Mouse (Mus musculus) megakaryocyte, embryonic 14.5 days (primary cell): Measurements from ENCODE around the gene Stap2. TPM values are rescaled to one million over a fixed set of nuclear protein-coding genes. Genes with fewer than 3 reads are reported as not detected.

Source experiments
- H3K27me3 ChIP-seq: replicated peaks from 2 replicates; pipeline ENCODE3; 2012; ENCODE audit warnings: inconsistent platforms
- H3K36me3 ChIP-seq: replicated peaks from 2 replicates; pipeline ENCODE3; 2012; ENCODE audit warnings: low read length, inconsistent platforms, mixed read lengths
- H3K4me1 ChIP-seq: 2 replicates; pipeline ENCODE4 v1.6.1; 2012; ENCODE audit warnings: inconsistent platforms
- H3K4me3 ChIP-seq: replicated peaks from 2 replicates; pipeline ENCODE3; 2012; ENCODE audit warnings: moderate library complexity, mild to moderate bottlenecking, inconsistent platforms
- H3K9me3 ChIP-seq: 2 replicates; pipeline ENCODE4 v1.6.1; 2012; ENCODE audit warnings: inconsistent platforms
- FLI1 ChIP-seq: IDR thresholded peaks from 2 replicates; pipeline ENCODE4 v1.6.1; 2012; ENCODE audit warnings: low read length, inconsistent platforms, mixed read lengths
- GATA1 ChIP-seq: IDR thresholded peaks from 3 replicates; pipeline ENCODE4 v1.6.1; 2012; ENCODE audit warnings: mixed read lengths, low read length, inconsistent platforms, borderline replicate concordance
- polyA plus RNA-seq: library from polyadenylated mRNA; stranded (reverse); fragments of >175 nt; gene quantifications from 2 replicates; pipeline ENCODE4 v1.2.3, GENCODE M21; 2012; ENCODE audit warnings: low replicate concordance; ENCODE audit not compliant: insufficient read depth

The Stap2 gene
- polyA plus RNA-seq, 1 experiment = 0.21 TPM

- Histone ChIP-seq H3K4me3 (no peak overlapping the region), H3K4me1 (peaks cover 51% of the 10 kb centered on the region), H3K27me3 (no peaks in the 10 kb centered on the region), H3K9me3 (no peaks in the 10 kb centered on the region), H3K36me3 (peaks cover 91% of the 10 kb centered on the region)
- TF ChIP-seq FLI1 (no peak), GATA1 (no peak)
These were observed 12.5 kb upstream of the Stap2 start for GRCm38 (mm10) chr17:56017848-56018247.

GRCm38 (mm10) chr17:56016793-56017785 is 11.7 kb upstream of the Stap2 start:
- Histone ChIP-seq H3K4me1 (peaks cover 47% of the 10 kb centered on the region), H3K36me3 (peaks cover 87% of the 10 kb centered on the region), H3K9me3 (no peaks in the 10 kb centered on the region), H3K4me3 (no peak overlapping the region), H3K27me3 (peaks cover 3% of the 10 kb centered on the region)
- TF ChIP-seq GATA1 = no peak
- TF ChIP-seq FLI1 = no peak

GRCm38 (mm10) chr17:56016382-56016781 is 11.0 kb upstream of the Stap2 start:
- Histone ChIP-seq H3K4me3 (no peak overlapping the region), H3K4me1 (peaks cover 47% of the 10 kb centered on the region), H3K36me3 (peaks cover 87% of the 10 kb centered on the region), H3K9me3 (no peaks in the 10 kb centered on the region), H3K27me3 (peaks cover 10% of the 10 kb centered on the region)
- TF ChIP-seq FLI1 (no peak), GATA1 (no peak)

GRCm38 (mm10) chr17:56015293-56015692 is 9.9 kb upstream of the Stap2 start:
- TF ChIP-seq GATA1 (no peak), FLI1 (no peak)

GRCm38 (mm10) chr17:56011441-56011840 is 6.1 kb upstream of the Stap2 start:
- H3K9me3 ChIP-seq = no peaks in the 10 kb centered on the region
- TF ChIP-seq GATA1 = no peak
- no peak for TF ChIP-seq FLI1
- H3K36me3 ChIP-seq = peaks cover 40% of the 10 kb centered on the region
- peaks cover 51% of the 10 kb centered on the region for H3K4me1 ChIP-seq
- H3K4me3 ChIP-seq = no peak overlapping the region
- peaks cover 14% of the 10 kb centered on the region for H3K27me3 ChIP-seq

More at GRCm38 (mm10) chr17:56015293-56015692, 9.9 kb upstream of the Stap2 start:
- Histone ChIP-seq H3K9me3 (no peaks in the 10 kb centered on the region), H3K4me3 (no peak overlapping the region), H3K36me3 (peaks cover 78% of the 10 kb centered on the region), H3K27me3 (peaks cover 14% of the 10 kb centered on the region), H3K4me1 (peaks cover 47% of the 10 kb centered on the region)

- Histone ChIP-seq H3K36me3 (peaks cover 32% of the 10 kb centered on the region), H3K27me3 (peaks cover 14% of the 10 kb centered on the region), H3K9me3 (no peaks in the 10 kb centered on the region), H3K4me1 (peaks cover 51% of the 10 kb centered on the region), H3K4me3 (peak overlapping the region; percentile 93)
- TF ChIP-seq GATA1 (no peak), FLI1 (no peak)
These were observed 5.3 kb upstream of the Stap2 start for GRCm38 (mm10) chr17:56010681-56011080.

- Histone ChIP-seq H3K4me3 (peak overlapping the region; percentile 93), H3K9me3 (no peaks in the 10 kb centered on the region), H3K4me1 (peaks cover 55% of the 10 kb centered on the region), H3K27me3 (peaks cover 18% of the 10 kb centered on the region), H3K36me3 (peaks cover 28% of the 10 kb centered on the region)
- TF ChIP-seq GATA1 = no peak
- no peak for TF ChIP-seq FLI1
These were observed 4.9 kb upstream of the Stap2 start for GRCm38 (mm10) chr17:56010255-56010654.

- Histone ChIP-seq H3K4me1 (peaks cover 58% of the 10 kb centered on the region), H3K4me3 (peak overlapping the region; percentile 93), H3K9me3 (no peaks in the 10 kb centered on the region), H3K36me3 (peaks cover 24% of the 10 kb centered on the region), H3K27me3 (peaks cover 21% of the 10 kb centered on the region)
- TF ChIP-seq GATA1 (no peak), FLI1 (no peak)
These were observed 4.5 kb upstream of the Stap2 start for GRCm38 (mm10) chr17:56009962-56010240.

- Histone ChIP-seq H3K27me3 (peaks cover 26% of the 10 kb centered on the region), H3K4me3 (peak overlapping the region; percentile 93), H3K36me3 (peaks cover 21% of the 10 kb centered on the region), H3K9me3 (no peaks in the 10 kb centered on the region), H3K4me1 (peaks cover 58% of the 10 kb centered on the region)
- TF ChIP-seq GATA1 (no peak), FLI1 (no peak)
These were observed 3.9 kb upstream of the Stap2 start for GRCm38 (mm10) chr17:56009088-56009961.
